In the genomic region with DNA sequence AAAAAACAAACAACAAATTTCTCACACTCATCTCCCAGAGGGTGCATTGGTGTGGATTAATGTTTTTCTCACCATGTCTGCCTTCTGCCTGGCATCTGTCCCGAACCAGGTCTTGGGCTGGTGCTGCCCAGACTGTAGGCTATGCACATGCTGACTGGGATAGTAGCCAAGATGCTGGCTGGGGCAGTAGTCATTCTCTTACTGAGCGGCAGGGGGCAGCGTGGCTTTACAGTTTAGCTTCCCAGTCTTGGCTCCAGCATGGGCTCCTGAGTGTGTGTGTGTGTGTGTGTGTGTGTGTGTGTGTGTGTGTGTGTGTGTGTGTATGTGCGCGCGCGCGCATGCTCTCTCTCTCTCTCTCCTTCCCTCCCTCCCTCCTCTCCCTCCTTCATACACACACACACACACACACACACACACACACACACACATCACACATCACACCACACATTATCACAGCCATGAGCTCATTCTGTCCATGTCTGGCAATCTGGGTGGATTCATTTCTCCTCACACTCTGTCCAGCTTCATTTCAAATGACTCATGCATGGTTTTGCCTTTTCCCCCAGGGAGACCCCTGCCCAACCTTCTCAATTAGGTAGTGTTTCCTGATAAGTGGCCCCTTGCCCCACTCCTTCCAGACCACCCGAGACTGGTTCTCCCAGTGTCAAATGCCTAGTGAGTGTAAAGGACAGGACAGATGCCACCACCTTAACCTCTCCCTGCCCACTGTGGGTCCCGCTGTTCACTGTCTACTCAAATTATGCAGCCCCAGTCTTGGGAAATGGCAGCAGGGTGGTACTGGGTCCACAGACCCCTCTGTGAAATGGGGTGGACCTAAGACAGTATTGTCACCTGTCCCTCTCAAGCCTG, we compare ENCODE assay signal across 9 mouse cellular contexts. TPM values are rescaled to one million over a fixed set of nuclear protein-coding genes. Genes with fewer than 3 reads are reported as not detected.
DNase-seq lines count a peak whose midpoint lies in the region; ATAC-seq lines count a peak whose summit lies in the region.
"Had no signal": no experiment of that assay in that cellular context is flagged by ENCODE, and none has a peak within 500 bp of the region (broad histone marks: within the 10 kb centered on the region; RNA-seq: fewer than 3 reads in every experiment).

No protein-coding gene starts in this region.

- H3K4me2 ChIP-seq in intestine, embryonic 14.5 days (ENCODE audit: low read length) = no peak overlapping the region
- no peak overlapping the region for H3K4me2 ChIP-seq in intestine, embryonic 15.5 days (replicated peaks)
- H3K4me2 ChIP-seq in forebrain, embryonic 16.5 days (ENCODE audit: low read length) = no peak overlapping the region
- H3K4me2 ChIP-seq in hindbrain, embryonic 13.5 days = no peak overlapping the region

- peaks cover 14% of the 10 kb centered on the region for H3K4me1 ChIP-seq in intestine, embryonic 14.5 days (replicated peaks; ENCODE audit: control insufficient read depth, insufficient read depth, low read length)
- peaks cover 17% of the 10 kb centered on the region for H3K4me1 ChIP-seq in intestine, embryonic 15.5 days (replicated peaks)
- H3K4me1 ChIP-seq in forebrain, embryonic 16.5 days (replicated peaks; ENCODE audit: control insufficient read depth, insufficient read depth, low read length) = peaks cover 29% of the 10 kb centered on the region
- peaks cover 28% of the 10 kb centered on the region for H3K4me1 ChIP-seq in hindbrain, embryonic 13.5 days (replicated peaks)

- DNase-seq in intestine, embryonic 14.5 days (ENCODE audit: low spot score) = peak; percentile 89
- peak; percentile 56 for DNase-seq in c-Kit-positive CD71-positive TER-119-positive erythroid progenitor cells, embryonic 14.5 days (ENCODE audit: low spot score)
- DNase-seq in left cerebral cortex, postnatal 36 days (ENCODE audit: low spot score in 2 of 2) = peak; percentile 82 to 84
- DNase-seq in neural tube, embryonic 10.5 days (ENCODE audit: extremely low spot score, low spot score) = peak; percentile 75
- DNase-seq in testis, postnatal 14 days (ENCODE audit: low spot score) = peak; percentile 65

- no peak for ATAC-seq in intestine, embryonic 14.5 days (replicated peaks; ENCODE audit: low FRiP score, low TSS enrichment, low read depth)
- ATAC-seq in intestine, embryonic 15.5 days = no peak
- ATAC-seq in forebrain, embryonic 16.5 days = peak; percentile 54
- peak; percentile 43 for ATAC-seq in hindbrain, embryonic 13.5 days (ENCODE audit: low FRiP score)

- H3K36me3 ChIP-seq in intestine, embryonic 14.5 days (ENCODE audit: control insufficient read depth, insufficient read depth, low read length) = no peaks in the 10 kb centered on the region
- no peaks in the 10 kb centered on the region for H3K36me3 ChIP-seq in intestine, embryonic 15.5 days
- H3K36me3 ChIP-seq in forebrain, embryonic 16.5 days (ENCODE audit: control insufficient read depth, insufficient read depth) = no peaks in the 10 kb centered on the region
- H3K36me3 ChIP-seq in hindbrain, embryonic 13.5 days = no peaks in the 10 kb centered on the region

- no peak overlapping the region for H3K9ac ChIP-seq in intestine, embryonic 14.5 days (ENCODE audit: low read length)
- no peak overlapping the region for H3K9ac ChIP-seq in intestine, embryonic 15.5 days
- no peak overlapping the region for H3K9ac ChIP-seq in forebrain, embryonic 16.5 days (replicated peaks; ENCODE audit: low read depth, low read length)
- H3K9ac ChIP-seq in hindbrain, embryonic 13.5 days = no peak overlapping the region

- intact Hi-C loops in left cerebral cortex, postnatal 36 days (cut with DNase I) = no loop called here

- H3K27ac ChIP-seq in intestine, embryonic 14.5 days (ENCODE audit: low read depth) = no peak overlapping the region
- no peak overlapping the region for H3K27ac ChIP-seq in intestine, embryonic 15.5 days
- no peak overlapping the region for H3K27ac ChIP-seq in forebrain, embryonic 16.5 days (ENCODE audit: low read length)
- no peak overlapping the region for H3K27ac ChIP-seq in hindbrain, embryonic 13.5 days

- 25% methylated on average over 10 of the region's 10 CpGs for WGBS in intestine, embryonic 14.5 days
- WGBS in intestine, embryonic 15.5 days = 27% methylated on average over 5 of the region's 10 CpGs
- whole genome bisulfite sequencing in forebrain, embryonic 16.5 days = 18% methylated on average over 10 of the region's 10 CpGs
- WGBS in hindbrain, embryonic 13.5 days = 27% methylated on average over 10 of the region's 10 CpGs

- no peaks in the 10 kb centered on the region for H3K9me3 ChIP-seq in intestine, embryonic 14.5 days (ENCODE audit: control insufficient read depth, low read length)
- H3K9me3 ChIP-seq in intestine, embryonic 15.5 days = no peaks in the 10 kb centered on the region
- no peaks in the 10 kb centered on the region for H3K9me3 ChIP-seq in forebrain, embryonic 16.5 days (ENCODE audit: control insufficient read depth, low read length)
- H3K9me3 ChIP-seq in hindbrain, embryonic 13.5 days = no peaks in the 10 kb centered on the region

- peaks cover 57% of the 10 kb centered on the region for H3K27me3 ChIP-seq in intestine, embryonic 14.5 days (replicated peaks; ENCODE audit: control insufficient read depth, insufficient read depth, low read length)
- peaks cover 44% of the 10 kb centered on the region for H3K27me3 ChIP-seq in intestine, embryonic 15.5 days (replicated peaks)
- H3K27me3 ChIP-seq in forebrain, embryonic 16.5 days (replicated peaks; ENCODE audit: control insufficient read depth, insufficient read depth, low read length) = peaks cover 46% of the 10 kb centered on the region
- H3K27me3 ChIP-seq in hindbrain, embryonic 13.5 days = peaks cover 88% of the 10 kb centered on the region

- H3K4me3 ChIP-seq in intestine, embryonic 14.5 days (ENCODE audit: low read depth, low read length) = no peak overlapping the region
- H3K4me3 ChIP-seq in intestine, embryonic 15.5 days (replicated peaks) = no peak overlapping the region
- no peak overlapping the region for H3K4me3 ChIP-seq in forebrain, embryonic 16.5 days (replicated peaks; ENCODE audit: low read length)
- no peak overlapping the region for H3K4me3 ChIP-seq in hindbrain, embryonic 13.5 days

RNA-seq across cellular contexts. Expression of gene Wnt9a, which starts 3.8 kb away (rescaled TPM):
- 2.5 TPM in 2 replicates for polyA plus RNA-seq in intestine, embryonic 14.5 days (2014; fragmentation: Nextera tagmentation; extraction: Ambion mirVana)
- polyA plus RNA-seq in intestine, embryonic 15.5 days (2015; fragmentation: Nextera tagmentation; extraction: Ambion mirVana) = 3.4 and 4.2 TPM in 2 replicates
- 1.5 and 1.6 TPM in 2 replicates for polyA plus RNA-seq in forebrain, embryonic 16.5 days (2015; fragmentation: Nextera tagmentation; extraction: Ambion mirVana)
- 3.6 and 5.0 TPM in 2 replicates for polyA plus RNA-seq in hindbrain, embryonic 13.5 days (2015; fragmentation: Nextera tagmentation; extraction: Ambion mirVana)
- 10 to 100 TPM; 14.6 to 24.0 TPM for total RNA-seq in left cerebral cortex, postnatal 36 days (2021)
- total RNA-seq: neutrophil, adult 5-6 weeks had no signal

RNA-seq across cellular contexts. Expression of gene Wnt3a, which starts 12.4 kb away (rescaled TPM):
- polyA plus RNA-seq in intestine, embryonic 14.5 days (2014; fragmentation: Nextera tagmentation; extraction: Ambion mirVana) = not detected in 2 replicates
- polyA plus RNA-seq in intestine, embryonic 15.5 days (2015; fragmentation: Nextera tagmentation; extraction: Ambion mirVana) = not detected in 2 replicates
- 0.35 and 0.73 TPM in 2 replicates for polyA plus RNA-seq in forebrain, embryonic 16.5 days (2015; fragmentation: Nextera tagmentation; extraction: Ambion mirVana)
- polyA plus RNA-seq in hindbrain, embryonic 13.5 days (2015; fragmentation: Nextera tagmentation; extraction: Ambion mirVana) = 1.4 and 4.1 TPM in 2 replicates
- not detected for total RNA-seq in left cerebral cortex, postnatal 36 days (2021)
- total RNA-seq: neutrophil, adult 5-6 weeks had no signal

Comparison
In these comparisons a context has a peak if more than half of its experiments do, and no peak if none do; other contexts are left out.
1. ATAC-seq: peak in forebrain, embryonic 16.5 days (single experiment) and hindbrain, embryonic 13.5 days (single experiment); none in intestine, embryonic 14.5 days (single experiment) and intestine, embryonic 15.5 days (single experiment).
2. Peak in every context shown above with its lines, with median percentiles within 50 percentile points of each other: DNase-seq.